Mouse (Mus musculus): Measurements from ENCODE around the gene Tmem156. TPM values are rescaled to one million over a fixed set of nuclear protein-coding genes. Genes with fewer than 3 reads are reported as not detected.

Gene Tmem156
- polyA plus RNA-seq, 1 experiment from 2014 or later, result 0.16 TPM

- Histone ChIP-seq H3K27ac (replicated peaks) (0 out of 2 replicates have a peak overlapping the region, but pooled peaks have one; percentile 26), H3K36me3 (replicated peaks) (no peaks in the 10 kb centered on the region), H3K27me3 (replicated peaks; ENCODE audit: low read depth, poor library complexity, severe bottlenecking) (no peaks in the 10 kb centered on the region), H3K9me3 (no peaks in the 10 kb centered on the region), H3K4me3 (no peak overlapping the region), H3K4me1 (peaks cover 11% of the 10 kb centered on the region)
- no peak for DNase-seq (ENCODE audit: low spot score)
- 78% methylated on average over 11 of the region's 11 CpGs for WGBS
Observed at GRCm38 (mm10) chr5:65038811-65039571, 52.9 kb downstream of the Tmem156 start.

GRCm38 (mm10) chr5:65038305-65038704 is 53.6 kb downstream of the Tmem156 start:
- WGBS, result 80% methylated on average over 9 of the region's 9 CpGs
- Histone ChIP-seq H3K9me3 (no peaks in the 10 kb centered on the region), H3K4me3 (no peak overlapping the region), H3K27me3 (replicated peaks; ENCODE audit: low read depth, poor library complexity, severe bottlenecking) (no peaks in the 10 kb centered on the region), H3K27ac (replicated peaks) (no peak overlapping the region), H3K36me3 (replicated peaks) (no peaks in the 10 kb centered on the region), H3K4me1 (peaks cover 11% of the 10 kb centered on the region)
- no peak for DNase-seq (ENCODE audit: low spot score)

GRCm38 (mm10) chr5:65036597-65036996 is 55.3 kb downstream of the Tmem156 start:
- 78% methylated on average over 13 of the region's 13 CpGs for WGBS
- no peaks in the 10 kb centered on the region for H3K9me3 ChIP-seq
- no peaks in the 10 kb centered on the region for H3K36me3 ChIP-seq (replicated peaks)
- no peaks in the 10 kb centered on the region for H3K27me3 ChIP-seq (replicated peaks; ENCODE audit: low read depth, poor library complexity, severe bottlenecking)
- no peak overlapping the region for H3K27ac ChIP-seq (replicated peaks)
- H3K4me1 ChIP-seq, result peaks cover 11% of the 10 kb centered on the region
- H3K4me3 ChIP-seq, result no peak overlapping the region
- DNase-seq (ENCODE audit: low spot score), result no peak

GRCm38 (mm10) chr5:65028019-65028418 is 63.9 kb downstream of the Tmem156 start:
- H3K4me1 ChIP-seq, result peaks cover 12% of the 10 kb centered on the region
- peaks cover 4% of the 10 kb centered on the region; the same call in 1 of the 2 replicates for H3K36me3 ChIP-seq (replicated peaks)
- peak overlapping the region; percentile 57 for H3K27ac ChIP-seq (replicated peaks)
- no peak for DNase-seq (ENCODE audit: low spot score)
- no peaks in the 10 kb centered on the region for H3K27me3 ChIP-seq (replicated peaks; ENCODE audit: low read depth, poor library complexity, severe bottlenecking)
- 40% methylated on average over 9 of the region's 9 CpGs for WGBS
- no peak overlapping the region for H3K4me3 ChIP-seq
- H3K9me3 ChIP-seq, result no peaks in the 10 kb centered on the region

DNA sequence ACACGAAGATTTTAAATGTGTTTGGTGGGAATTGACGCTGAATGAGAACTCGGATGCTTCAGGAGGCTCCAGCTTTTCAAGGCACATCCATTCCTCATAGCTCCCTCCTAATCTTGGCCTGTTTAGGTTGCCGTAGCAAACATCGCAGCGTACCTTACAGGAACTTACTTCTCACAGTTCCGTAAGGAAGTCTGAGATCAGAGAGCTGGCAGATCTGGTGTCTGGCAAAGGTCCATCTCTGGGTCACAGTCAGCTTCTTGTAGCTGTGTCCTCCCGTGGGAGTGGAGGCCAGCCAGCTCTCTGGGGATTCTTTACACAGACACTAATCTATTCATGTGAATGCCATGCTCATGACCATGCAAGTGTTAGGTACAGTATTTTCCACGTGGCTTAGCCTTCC is 65.2 kb downstream of the Tmem156 start:
- no peak for DNase-seq (ENCODE audit: low spot score)
- peaks cover 12% of the 10 kb centered on the region for H3K4me1 ChIP-seq
- H3K27ac ChIP-seq (replicated peaks), result no peak overlapping the region
- peaks cover 13% of the 10 kb centered on the region for H3K36me3 ChIP-seq (replicated peaks)
- H3K4me3 ChIP-seq, result no peak overlapping the region
- H3K9me3 ChIP-seq, result no peaks in the 10 kb centered on the region; the same call in 1 of the 2 replicates
- no peaks in the 10 kb centered on the region for H3K27me3 ChIP-seq (replicated peaks; ENCODE audit: low read depth, poor library complexity, severe bottlenecking)
- WGBS, result 82% methylated on average over 9 of the region's 9 CpGs

- Histone ChIP-seq H3K27me3 (replicated peaks; ENCODE audit: low read depth, poor library complexity, severe bottlenecking) (no peaks in the 10 kb centered on the region), H3K4me1 (peaks cover 12% of the 10 kb centered on the region), H3K9me3 (no peaks in the 10 kb centered on the region; the same call in 1 of the 2 replicates), H3K27ac (replicated peaks) (no peak overlapping the region), H3K4me3 (no peak overlapping the region), H3K36me3 (replicated peaks) (peaks cover 16% of the 10 kb centered on the region)
- WGBS, result 67% methylated on average over 6 of the region's 6 CpGs
- no peak for DNase-seq (ENCODE audit: low spot score)
Observed at GRCm38 (mm10) chr5:65025916-65026315, 66.0 kb downstream of the Tmem156 start.

DNA sequence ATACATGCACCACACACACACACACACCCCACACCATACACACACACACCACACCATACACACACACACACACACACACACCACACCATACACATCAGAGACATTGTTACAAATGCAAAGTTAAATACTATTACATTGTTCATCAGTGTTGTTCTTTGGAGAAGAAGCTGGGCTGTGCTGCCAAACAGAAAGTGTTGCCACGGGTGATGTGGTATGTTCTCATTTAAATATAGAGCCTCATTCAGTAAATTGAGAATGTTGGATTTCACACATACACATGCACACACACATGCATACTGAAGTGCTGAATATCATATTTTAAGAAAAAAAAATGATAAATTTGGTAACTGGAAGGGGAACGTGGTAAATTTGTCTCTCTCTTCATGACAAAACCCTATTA is 67.3 kb downstream of the Tmem156 start:
- Histone ChIP-seq H3K36me3 (replicated peaks) (peaks cover 13% of the 10 kb centered on the region; the same call in 1 of the 2 replicates), H3K4me1 (peaks cover 12% of the 10 kb centered on the region), H3K27me3 (replicated peaks; ENCODE audit: low read depth, poor library complexity, severe bottlenecking) (no peaks in the 10 kb centered on the region), H3K9me3 (no peaks in the 10 kb centered on the region; the same call in 1 of the 2 replicates), H3K27ac (replicated peaks) (no peak overlapping the region), H3K4me3 (no peak overlapping the region)
- 87% methylated on average over 2 of the region's 2 CpGs for WGBS
- DNase-seq (ENCODE audit: low spot score), result no peak

DNA sequence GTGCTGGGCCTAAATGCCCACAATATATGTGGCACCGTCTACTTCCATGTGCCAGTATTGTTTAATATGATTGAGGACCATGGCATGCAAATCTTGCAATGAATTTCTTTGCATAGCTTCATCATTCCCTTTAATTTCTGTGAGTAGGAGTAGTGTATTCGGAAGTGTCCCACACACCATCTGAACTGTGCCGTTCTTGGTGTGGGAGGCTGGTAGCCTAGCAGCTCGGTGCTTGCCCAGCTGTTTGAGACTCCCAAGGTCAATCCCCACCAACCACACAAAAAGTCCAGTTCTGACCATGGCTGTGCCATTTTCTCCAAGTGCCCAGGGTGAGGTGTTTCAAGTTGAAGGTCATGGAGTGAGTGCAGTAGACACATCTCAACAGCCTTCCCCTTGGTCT is 69.9 kb downstream of the Tmem156 start:
- 94% methylated on average over 4 of the region's 4 CpGs for WGBS
- H3K27me3 ChIP-seq (replicated peaks; ENCODE audit: low read depth, poor library complexity, severe bottlenecking), result no peaks in the 10 kb centered on the region
- no peak for DNase-seq (ENCODE audit: low spot score)
- peaks cover 13% of the 10 kb centered on the region; the same call in 1 of the 2 replicates for H3K36me3 ChIP-seq (replicated peaks)
- no peak overlapping the region for H3K4me3 ChIP-seq
- no peak overlapping the region for H3K27ac ChIP-seq (replicated peaks)
- no peaks in the 10 kb centered on the region; the same call in 1 of the 2 replicates for H3K9me3 ChIP-seq
- H3K4me1 ChIP-seq, result no peaks in the 10 kb centered on the region

DNA sequence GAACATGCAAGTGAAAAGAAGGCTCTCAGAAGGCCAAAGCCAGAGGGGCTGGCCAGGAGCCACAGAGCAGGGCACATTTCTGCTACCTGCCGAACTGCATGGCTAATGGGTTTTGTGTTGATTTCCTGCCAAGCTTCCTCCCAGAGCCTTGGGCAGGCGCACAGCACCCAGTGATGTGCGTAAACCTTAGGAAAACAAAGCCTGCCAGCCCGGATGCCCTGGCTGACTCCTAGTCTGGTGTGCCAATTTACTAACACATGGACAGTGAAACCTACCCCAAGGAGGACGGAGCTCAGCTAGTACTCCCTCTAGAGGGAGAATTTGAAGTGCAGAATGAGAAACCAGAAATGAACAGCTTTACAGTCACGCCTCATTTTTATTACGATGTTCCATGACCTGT is 72.1 kb downstream of the Tmem156 start:
- Histone ChIP-seq H3K27ac (replicated peaks) (no peak overlapping the region), H3K27me3 (replicated peaks; ENCODE audit: low read depth, poor library complexity, severe bottlenecking) (no peaks in the 10 kb centered on the region), H3K9me3 (no peaks in the 10 kb centered on the region; the same call in 1 of the 2 replicates), H3K4me3 (no peak overlapping the region), H3K36me3 (replicated peaks) (peaks cover 13% of the 10 kb centered on the region; the same call in 1 of the 2 replicates), H3K4me1 (no peaks in the 10 kb centered on the region)
- DNase-seq (ENCODE audit: low spot score), result no peak
- 69% methylated on average over 7 of the region's 7 CpGs for WGBS

- peaks cover 13% of the 10 kb centered on the region; the same call in 1 of the 2 replicates for H3K36me3 ChIP-seq (replicated peaks)
- H3K27me3 ChIP-seq (replicated peaks; ENCODE audit: low read depth, poor library complexity, severe bottlenecking), result no peaks in the 10 kb centered on the region
- no peak overlapping the region for H3K27ac ChIP-seq (replicated peaks)
- no peaks in the 10 kb centered on the region; the same call in 1 of the 2 replicates for H3K9me3 ChIP-seq
- no peak overlapping the region for H3K4me3 ChIP-seq
- DNase-seq (ENCODE audit: low spot score), result no peak
- no peaks in the 10 kb centered on the region for H3K4me1 ChIP-seq
- WGBS, result 85% methylated on average over 8 of the region's 8 CpGs
Observed at GRCm38 (mm10) chr5:65019109-65019508, 72.8 kb downstream of the Tmem156 start.

GRCm38 (mm10) chr5:65015508-65015907 is 76.4 kb downstream of the Tmem156 start:
- H3K9me3 ChIP-seq, result 0 out of 2 replicates have a peak, but pooled peaks cover under 1% of the 10 kb centered on the region
- no peak for DNase-seq (ENCODE audit: low spot score)
- H3K27ac ChIP-seq (replicated peaks), result no peak overlapping the region
- H3K4me3 ChIP-seq, result no peak overlapping the region
- peaks cover 9% of the 10 kb centered on the region; the same call in 1 of the 2 replicates for H3K4me1 ChIP-seq
- 92% methylated on average over 3 of the region's 3 CpGs for WGBS
- H3K27me3 ChIP-seq (replicated peaks; ENCODE audit: low read depth, poor library complexity, severe bottlenecking), result no peaks in the 10 kb centered on the region
- peaks cover 8% of the 10 kb centered on the region; the same call in 1 of the 2 replicates for H3K36me3 ChIP-seq (replicated peaks)

DNA sequence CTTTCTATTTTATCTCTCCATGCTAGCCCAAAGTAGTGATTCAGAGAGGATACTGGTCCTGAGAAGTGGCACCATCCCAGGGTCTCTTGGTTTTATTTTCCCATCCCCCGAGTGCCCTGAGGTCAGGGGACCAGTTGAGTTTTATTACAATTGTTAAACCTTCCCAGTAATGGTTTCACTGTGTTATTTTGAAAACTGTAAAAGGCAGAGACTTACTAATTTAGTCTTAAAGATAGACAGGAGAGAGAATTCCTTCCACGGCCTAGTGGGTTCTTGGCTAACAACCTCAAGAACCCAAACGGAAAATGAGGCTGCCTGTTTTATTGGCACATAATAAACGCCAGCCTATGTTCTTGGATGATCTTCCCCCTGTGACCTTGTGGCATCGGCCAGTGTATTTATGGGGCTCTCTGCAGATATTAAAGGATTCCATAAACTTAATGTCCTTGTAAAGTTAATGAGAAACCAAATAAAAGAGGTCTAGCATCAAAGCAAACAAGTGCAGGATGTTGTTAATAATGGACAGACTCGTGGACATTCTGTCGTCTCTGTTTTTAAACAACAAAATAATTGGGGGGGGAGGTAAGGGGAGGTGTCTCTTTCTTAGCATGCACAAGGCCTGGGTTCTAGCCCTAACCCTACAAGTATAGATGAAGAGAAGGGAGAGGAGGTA is 79.9 kb downstream of the Tmem156 start:
- peaks cover 23% of the 10 kb centered on the region for H3K36me3 ChIP-seq (replicated peaks)
- WGBS, result 83% methylated on average over 7 of the region's 7 CpGs
- no peak for DNase-seq (ENCODE audit: low spot score)
- H3K9me3 ChIP-seq, result peaks cover 6% of the 10 kb centered on the region; the same call in 1 of the 2 replicates
- no peaks in the 10 kb centered on the region for H3K27me3 ChIP-seq (replicated peaks; ENCODE audit: low read depth, poor library complexity, severe bottlenecking)
- H3K27ac ChIP-seq (replicated peaks), result no peak overlapping the region
- H3K4me3 ChIP-seq, result no peak overlapping the region
- peaks cover 9% of the 10 kb centered on the region; the same call in 1 of the 2 replicates for H3K4me1 ChIP-seq

Data from embryonic facial prominence, embryonic 10.5 days (tissue).